Mouse (Mus musculus) inflammation-experienced regulatory T-cells (primary cell): Measurements from ENCODE around the gene Far1. TPM values are rescaled to one million over a fixed set of nuclear protein-coding genes. Genes with fewer than 3 reads are reported as not detected.

Experiments used
- polyA plus RNA-seq, 2 experiments: library from polyadenylated mRNA; unstranded; fragments of 100-300 nt; shearing (Covaris generic); gene quantifications; one replicate each; pipeline ENCODE4 v1.2.1; 2017

Far1 gene
- 10 to 100 TPM; 55.5 to 66.0 TPM for polyA plus RNA-seq

GRCm38 (mm10) chr7:113513286-113513962 lies at the start of gene Far1:
TSS of gene Far1 (plus strand) at chr7:113513834.

Other genes with a start within 250 kb of the Far1 start
- 10 to 100 TPM; 23.1 to 27.0 TPM for gene Btbd10, start 144.4 kb upstream of the Far1 start, polyA plus RNA-seq
- not detected for gene Pth, start 125.3 kb upstream of the Far1 start, polyA plus RNA-seq